ENCODE assay signal across 10 mouse cellular contexts in genomic region chr10:40447295-40447694, GRCm38 (mm10).
DNase-seq lines count a peak whose midpoint lies in the region; ATAC-seq and TF ChIP-seq lines count a peak whose summit lies in the region.
"Had no signal": no experiment of that assay in that cellular context is flagged by ENCODE, and none has a peak within 500 bp of the region (broad histone marks: within the 10 kb centered on the region; RNA-seq: fewer than 3 reads in every experiment).

No protein-coding gene starts in this region.

- H3K4me1 ChIP-seq in midbrain, embryonic 16.5 days (ENCODE audit: control insufficient read depth, insufficient read depth, low read length): peaks cover 32% of the 10 kb centered on the region

- no peaks in the 10 kb centered on the region for H3K36me3 ChIP-seq in midbrain, embryonic 16.5 days (ENCODE audit: control insufficient read depth, insufficient read depth, low read length)
- H3K36me3 ChIP-seq: embryonic facial prominence, embryonic 15.5 days; intestine, embryonic 15.5 days had no signal

- ATAC-seq in midbrain, embryonic 16.5 days: no peak; the same call in 1 of the 2 replicates
- ATAC-seq: intestine, embryonic 15.5 days had no signal

- 63% methylated on average over 3 of the region's 3 CpGs for WGBS in midbrain, embryonic 16.5 days

- H3K27me3 ChIP-seq in midbrain, embryonic 16.5 days (ENCODE audit: control insufficient read depth, insufficient read depth, low read depth, low read length): no peaks in the 10 kb centered on the region
- H3K27me3 ChIP-seq: embryonic facial prominence, embryonic 15.5 days; intestine, embryonic 15.5 days had no signal

- peak; percentile 16 for DNase-seq in cerebellum, adult 11-12 months
- DNase-seq in cerebellum, postnatal 4 days (ENCODE audit: low spot score in 2 of 2): no peak
- DNase-seq in layer of hippocampus, adult 2 months (ENCODE audit: low spot score in 2 of 2): no peak
- no peak for DNase-seq in layer of hippocampus, adult 8-10 months (ENCODE audit: low spot score in 2 of 2)
- peak; percentile 8 for DNase-seq in embryo, embryonic 9.5 days (ENCODE audit: extremely low spot score)
- DNase-seq in urinary bladder, postnatal 4 days (ENCODE audit: low spot score in 2 of 2): no peak
- no peak for DNase-seq in adrenal gland, postnatal 14 days

- H3K27ac ChIP-seq in layer of hippocampus, adult 2 months: peak overlapping the region; percentile 90
- H3K27ac ChIP-seq in midbrain, embryonic 16.5 days (ENCODE audit: low read length): peak overlapping the region; percentile 76
- H3K27ac ChIP-seq: embryonic facial prominence, embryonic 15.5 days; intestine, embryonic 15.5 days had no signal

- no peak overlapping the region for H3K4me2 ChIP-seq in midbrain, embryonic 16.5 days (ENCODE audit: low read length)
- H3K4me2 ChIP-seq: embryonic facial prominence, embryonic 15.5 days; intestine, embryonic 15.5 days had no signal

- no peak for TF ChIP-seq CTCF in layer of hippocampus, adult 2 months (conservative IDR thresholded peaks at IDR 0.05)

- no peaks in the 10 kb centered on the region for H3K9me3 ChIP-seq in midbrain, embryonic 16.5 days (replicated peaks; ENCODE audit: control insufficient read depth, low read length, poor library complexity, severe bottlenecking)
- H3K9me3 ChIP-seq: embryonic facial prominence, embryonic 15.5 days; intestine, embryonic 15.5 days had no signal

- no peak overlapping the region for H3K4me3 ChIP-seq in layer of hippocampus, adult 2 months
- H3K4me3 ChIP-seq in midbrain, embryonic 16.5 days (ENCODE audit: low read depth, low read length): no peak overlapping the region
- H3K4me3 ChIP-seq: embryonic facial prominence, embryonic 15.5 days; intestine, embryonic 15.5 days had no signal

- H3K9ac ChIP-seq in midbrain, embryonic 16.5 days (ENCODE audit: low read depth, low read length): no peak overlapping the region
- H3K9ac ChIP-seq: embryonic facial prominence, embryonic 15.5 days; intestine, embryonic 15.5 days had no signal

Comparison
In these comparisons a context has a peak if more than half of its experiments do, and no peak if none do; other contexts are left out.
1. DNase-seq: peak in cerebellum, adult 11-12 months (single experiment) and embryo, embryonic 9.5 days (single experiment); none in cerebellum, postnatal 4 days (0 of 2), layer of hippocampus, adult 2 months (0 of 2), layer of hippocampus, adult 8-10 months (0 of 2), urinary bladder, postnatal 4 days (0 of 2) and adrenal gland, postnatal 14 days (single experiment).